Mouse (Mus musculus) forebrain, embryonic 10.5 days (tissue): ENCODE data around the gene Elk3. TPM values are rescaled to one million over a fixed set of nuclear protein-coding genes. Genes with fewer than 3 reads are reported as not detected.

Experiments used
- DNase-seq: peaks from one replicate; pipeline ENCODE4 v3.0.0-alpha.2; 2017; ENCODE audit warnings: low spot score; ENCODE audit errors: extremely low spot score
- H3K27ac ChIP-seq: fragments of 300-500 bp; sonication (generic); 2 replicates; pipeline ENCODE4 v1.5.1; 2016; ENCODE audit warnings: mild to moderate bottlenecking
- H3K27me3 ChIP-seq: fragments of 300-500 bp; sonication (generic); 2 replicates; pipeline ENCODE4 v1.6.1; 2016; ENCODE audit warnings: mild to moderate bottlenecking; ENCODE audit not compliant: poor library complexity, severe bottlenecking
- H3K36me3 ChIP-seq: fragments of 300-500 bp; sonication (generic); replicated peaks from 2 replicates; pipeline ENCODE4 v1.6.1; 2016; ENCODE audit warnings: mild to moderate bottlenecking, moderate library complexity
- H3K4me1 ChIP-seq: fragments of 300-500 bp; sonication (generic); 2 replicates; pipeline ENCODE4 v1.6.1; 2016
- H3K4me3 ChIP-seq: fragments of 300-500 bp; sonication (generic); 2 replicates; pipeline ENCODE4 v1.5.1; 2016; ENCODE audit warnings: mild to moderate bottlenecking, moderate library complexity
- H3K9me3 ChIP-seq: fragments of 300-500 bp; sonication (generic); 2 replicates; pipeline ENCODE4 v1.6.1; 2016; ENCODE audit warnings: mild to moderate bottlenecking, moderate library complexity
- WGBS: fragments of 180-500 bp; shearing (Covaris S2); methylation state at CpG from one replicate; pipeline ENCODE4 v1.1.7; 2016; 5-methylcytosine and 5-hydroxymethylcytosine counted together
- polyA plus RNA-seq: library from polyadenylated mRNA; unstranded; fragments of >200 nt; fragmentation: Nextera tagmentation; extraction: Ambion mirVana; gene quantifications from 2 replicates; pipeline ENCODE4 v1.2.1, GENCODE M21; 2016

Elk3 gene
- polyA plus RNA-seq, 1 experiment from 2014 or later: 14.5 TPM

- WGBS: 78% methylated on average over 6 of the region's 6 CpGs
- no peak overlapping the region for H3K27ac ChIP-seq
- no peak overlapping the region for H3K4me3 ChIP-seq
- H3K9me3 ChIP-seq: no peaks in the 10 kb centered on the region
- no peak for DNase-seq
- H3K36me3 ChIP-seq: no peaks in the 10 kb centered on the region
- peaks cover 29% of the 10 kb centered on the region for H3K4me1 ChIP-seq
- H3K27me3 ChIP-seq: peaks cover 12% of the 10 kb centered on the region
Observed at GRCm38 (mm10) chr10:93305946-93306345, 5.0 kb downstream of the Elk3 start.

- no peaks in the 10 kb centered on the region for H3K36me3 ChIP-seq
- H3K4me1 ChIP-seq: peaks cover 9% of the 10 kb centered on the region
- H3K27ac ChIP-seq: no peak overlapping the region
- no peaks in the 10 kb centered on the region for H3K9me3 ChIP-seq
- no peak for DNase-seq
- 84% methylated on average over 4 of the region's 4 CpGs for WGBS
- peaks cover 6% of the 10 kb centered on the region; the same call in 1 of the 2 replicates for H3K27me3 ChIP-seq
- no peak overlapping the region for H3K4me3 ChIP-seq
Observed at GRCm38 (mm10) chr10:93303231-93303630, 7.7 kb downstream of the Elk3 start.

DNA sequence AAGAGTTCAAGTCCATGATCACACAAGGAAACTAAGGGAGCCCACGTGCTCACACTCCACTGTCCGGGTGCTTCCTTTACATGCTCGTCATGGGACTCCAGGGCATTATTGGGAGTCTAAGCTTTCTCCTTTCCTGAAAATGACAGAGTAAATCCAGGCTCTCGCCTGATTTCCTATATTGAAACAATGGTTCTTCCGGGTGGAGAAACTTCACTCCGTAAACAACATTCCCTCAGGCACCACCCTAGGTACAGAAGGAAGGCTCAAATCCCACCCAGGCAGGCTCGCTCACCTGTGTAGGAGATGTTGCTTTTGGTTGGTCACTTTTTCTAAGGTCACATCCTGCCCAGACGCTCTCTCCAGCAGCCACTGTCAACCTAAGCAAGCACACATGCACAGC lies 9.1 kb downstream of the Elk3 start:
- WGBS: 74% methylated on average over 8 of the region's 8 CpGs
- Histone ChIP-seq H3K27ac (no peak overlapping the region), H3K36me3 (no peaks in the 10 kb centered on the region), H3K27me3 (no peaks in the 10 kb centered on the region), H3K9me3 (no peaks in the 10 kb centered on the region), H3K4me1 (peaks cover 13% of the 10 kb centered on the region), H3K4me3 (no peak overlapping the region)
- DNase-seq: no peak

- no peaks in the 10 kb centered on the region for H3K36me3 ChIP-seq
- H3K4me1 ChIP-seq: peaks cover 25% of the 10 kb centered on the region
- H3K9me3 ChIP-seq: no peaks in the 10 kb centered on the region
- no peaks in the 10 kb centered on the region for H3K27me3 ChIP-seq
- H3K27ac ChIP-seq: no peak overlapping the region
- no peak for DNase-seq
- no peak overlapping the region for H3K4me3 ChIP-seq
- WGBS: 67% methylated on average over 7 of the region's 7 CpGs
Observed at GRCm38 (mm10) chr10:93298208-93298607, 12.7 kb downstream of the Elk3 start.

GRCm38 (mm10) chr10:93297774-93298173 lies 13.2 kb downstream of the Elk3 start:
- H3K27ac ChIP-seq: no peak overlapping the region
- no peak overlapping the region for H3K4me3 ChIP-seq
- no peaks in the 10 kb centered on the region for H3K9me3 ChIP-seq
- no peaks in the 10 kb centered on the region for H3K36me3 ChIP-seq
- peaks cover 20% of the 10 kb centered on the region for H3K4me1 ChIP-seq
- H3K27me3 ChIP-seq: no peaks in the 10 kb centered on the region
- DNase-seq: no peak
- WGBS: 48% methylated on average over 5 of the region's 5 CpGs

DNA sequence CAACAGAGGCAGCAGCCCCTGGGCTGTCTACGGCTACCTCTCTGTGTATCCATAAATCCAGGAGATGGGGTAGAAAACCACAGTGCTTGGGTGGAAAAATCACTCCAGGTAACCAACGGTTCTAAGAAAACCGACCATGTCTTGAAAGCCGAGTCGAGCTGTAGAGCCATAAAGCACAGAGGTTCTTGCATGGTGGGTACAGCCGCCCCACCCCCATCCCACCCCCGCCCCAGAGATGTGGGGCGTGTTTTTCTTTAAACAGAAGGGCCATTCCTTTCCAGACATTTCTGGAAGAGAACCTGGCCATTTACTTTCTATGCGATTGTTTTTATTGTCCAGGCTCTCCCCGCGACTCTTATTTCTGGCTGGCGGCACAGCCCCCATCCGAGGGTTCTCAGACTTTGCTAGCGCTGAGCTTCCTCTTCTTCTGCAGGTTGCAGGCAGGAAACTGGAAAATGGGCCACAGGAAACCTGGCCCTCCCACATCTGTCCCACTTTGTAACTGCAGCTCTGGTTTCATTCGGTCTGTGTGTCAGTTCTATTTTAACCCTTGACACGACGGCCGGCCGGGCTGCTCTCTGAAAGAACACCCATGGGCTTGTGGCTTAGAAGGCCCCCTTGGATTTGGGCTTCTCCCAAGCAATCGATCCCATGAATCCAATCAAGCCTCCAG lies 16.3 kb downstream of the Elk3 start:
- Histone ChIP-seq H3K27me3 (no peaks in the 10 kb centered on the region), H3K4me3 (no peak overlapping the region), H3K4me1 (peaks cover 24% of the 10 kb centered on the region), H3K36me3 (no peaks in the 10 kb centered on the region), H3K27ac (no peak overlapping the region), H3K9me3 (no peaks in the 10 kb centered on the region)
- no peak for DNase-seq
- 71% methylated on average over 20 of the region's 20 CpGs for WGBS

DNA sequence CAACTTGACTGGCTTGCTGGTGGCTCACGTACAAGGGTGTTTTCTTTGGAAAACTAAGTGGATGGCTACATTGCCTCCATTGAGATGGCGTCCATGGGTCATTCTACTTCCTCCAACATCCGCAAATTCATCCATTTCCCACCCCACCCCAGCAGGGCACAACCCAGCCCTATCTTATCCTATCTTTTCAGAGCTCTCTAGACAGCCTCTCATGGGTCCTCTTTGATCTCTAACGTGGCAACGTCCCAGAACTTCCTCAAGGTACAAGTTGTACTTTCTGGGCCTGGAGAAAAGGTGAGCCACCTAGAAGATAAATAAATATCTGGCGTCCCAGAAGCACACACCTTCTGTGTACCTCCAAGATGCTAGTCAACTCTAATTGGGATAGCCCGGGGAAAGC lies 17.3 kb downstream of the Elk3 start:
- no peak overlapping the region for H3K27ac ChIP-seq
- peaks cover 24% of the 10 kb centered on the region for H3K4me1 ChIP-seq
- no peaks in the 10 kb centered on the region for H3K36me3 ChIP-seq
- H3K9me3 ChIP-seq: no peaks in the 10 kb centered on the region
- DNase-seq: no peak
- H3K4me3 ChIP-seq: no peak overlapping the region
- 87% methylated on average over 7 of the region's 7 CpGs for WGBS
- H3K27me3 ChIP-seq: no peaks in the 10 kb centered on the region

GRCm38 (mm10) chr10:93291843-93292242 lies 19.1 kb downstream of the Elk3 start:
- 1% methylated on average over 6 of the region's 6 CpGs for WGBS
- H3K4me3 ChIP-seq: no peak overlapping the region
- no peaks in the 10 kb centered on the region for H3K9me3 ChIP-seq
- peaks cover 18% of the 10 kb centered on the region for H3K4me1 ChIP-seq
- DNase-seq: peak; percentile 74
- no peaks in the 10 kb centered on the region for H3K27me3 ChIP-seq
- peaks cover 5% of the 10 kb centered on the region; the same call in 1 of the 2 replicates for H3K36me3 ChIP-seq
- no peak overlapping the region for H3K27ac ChIP-seq

- DNase-seq: peak; percentile 57
- Histone ChIP-seq H3K36me3 (peaks cover 5% of the 10 kb centered on the region; the same call in 1 of the 2 replicates), H3K27ac (no peak overlapping the region), H3K9me3 (no peaks in the 10 kb centered on the region), H3K27me3 (no peaks in the 10 kb centered on the region), H3K4me3 (no peak overlapping the region), H3K4me1 (peaks cover 18% of the 10 kb centered on the region)
- 32% methylated on average over 7 of the region's 7 CpGs for WGBS
Observed at GRCm38 (mm10) chr10:93291352-93291751, 19.6 kb downstream of the Elk3 start.

GRCm38 (mm10) chr10:93289404-93289803 lies 21.5 kb downstream of the Elk3 start:
- DNase-seq: no peak
- no peak overlapping the region for H3K4me3 ChIP-seq
- no peaks in the 10 kb centered on the region for H3K9me3 ChIP-seq
- peaks cover 10% of the 10 kb centered on the region for H3K36me3 ChIP-seq
- peaks cover 7% of the 10 kb centered on the region; the same call in 1 of the 2 replicates for H3K27me3 ChIP-seq
- H3K27ac ChIP-seq: no peak overlapping the region
- peaks cover 13% of the 10 kb centered on the region for H3K4me1 ChIP-seq
- WGBS: 86% methylated on average over 6 of the region's 6 CpGs

GRCm38 (mm10) chr10:93288336-93288735 lies 22.6 kb downstream of the Elk3 start:
- Histone ChIP-seq H3K27ac (no peak overlapping the region), H3K4me3 (no peak overlapping the region), H3K9me3 (no peaks in the 10 kb centered on the region), H3K27me3 (peaks cover 7% of the 10 kb centered on the region; the same call in 1 of the 2 replicates), H3K36me3 (peaks cover 16% of the 10 kb centered on the region), H3K4me1 (peaks cover 10% of the 10 kb centered on the region)
- WGBS: 96% methylated on average over 4 of the region's 4 CpGs
- no peak for DNase-seq

GRCm38 (mm10) chr10:93287551-93288145 lies 23.3 kb downstream of the Elk3 start:
- Histone ChIP-seq H3K27me3 (peaks cover 7% of the 10 kb centered on the region; the same call in 1 of the 2 replicates), H3K36me3 (peaks cover 16% of the 10 kb centered on the region)
- 90% methylated on average over 8 of the region's 8 CpGs for WGBS

DNA sequence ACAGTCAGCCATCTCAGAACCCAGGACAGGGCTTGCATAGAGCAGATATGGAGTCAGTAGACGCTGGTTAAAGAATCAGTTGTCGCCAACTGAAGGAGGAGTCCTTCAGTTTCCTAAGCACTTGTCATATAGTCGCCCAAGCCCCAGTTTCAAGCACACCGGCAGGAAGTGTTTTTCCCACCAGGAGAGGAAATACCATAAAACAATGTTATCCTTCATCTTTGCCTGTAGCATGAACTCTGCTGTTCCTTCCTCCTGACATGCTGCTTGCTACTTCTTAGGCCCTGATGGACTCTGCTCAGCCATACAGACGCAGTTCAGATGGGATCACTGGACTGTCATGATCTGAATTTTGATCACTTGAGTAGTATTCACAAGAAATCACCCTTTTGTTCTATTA lies 25.4 kb downstream of the Elk3 start:
- DNase-seq: no peak
- no peak overlapping the region for H3K4me3 ChIP-seq
- H3K9me3 ChIP-seq: no peaks in the 10 kb centered on the region
- H3K36me3 ChIP-seq: peaks cover 29% of the 10 kb centered on the region
- WGBS: 89% methylated on average over 5 of the region's 5 CpGs
- peaks cover 7% of the 10 kb centered on the region; the same call in 1 of the 2 replicates for H3K27me3 ChIP-seq
- no peak overlapping the region for H3K27ac ChIP-seq
- peaks cover 20% of the 10 kb centered on the region for H3K4me1 ChIP-seq

More at GRCm38 (mm10) chr10:93287551-93288145, 23.3 kb downstream of the Elk3 start:
- H3K4me1 ChIP-seq: peaks cover 12% of the 10 kb centered on the region
- no peaks in the 10 kb centered on the region for H3K9me3 ChIP-seq
- H3K4me3 ChIP-seq: no peak overlapping the region
- DNase-seq: no peak
- H3K27ac ChIP-seq: no peak overlapping the region
